Mouse (Mus musculus) heart, adult 2 months (tissue): Measurements from ENCODE around the gene Arhgef28. TPM values are rescaled to one million over a fixed set of nuclear protein-coding genes. Genes with fewer than 3 reads are reported as not detected.

Experiments
- DNase-seq, 2 experiments: peaks; one replicate each; pipeline ENCODE4 v3.0.0; 2021
- H3K27ac ChIP-seq: fragments of 200-600 bp; 2 replicates; pipeline ENCODE4 v1.8.1; 2022
- H3K27me3 ChIP-seq: fragments of 200-500 bp; 2 replicates; pipeline ENCODE4 v1.6.1; 2012; ENCODE audit warnings: mild to moderate bottlenecking, low read length, inconsistent platforms, mixed read lengths; ENCODE audit not compliant: control insufficient read depth, insufficient read depth
- H3K36me3 ChIP-seq: fragments of 200-500 bp; 2 replicates; pipeline ENCODE4 v1.6.1; 2012; ENCODE audit warnings: low read length, inconsistent platforms; ENCODE audit not compliant: control insufficient read depth, insufficient read depth
- H3K4me1 ChIP-seq: fragments of 200-500 bp; 2 replicates; pipeline ENCODE4 v1.6.1; 2011; ENCODE audit warnings: low read length; ENCODE audit not compliant: control insufficient read depth, insufficient read depth
- H3K4me3 ChIP-seq: fragments of 200-600 bp; 2 replicates; pipeline ENCODE4 v1.8.1; 2022
- H3K79me2 ChIP-seq: fragments of 200-500 bp; replicated peaks from 2 replicates; pipeline ENCODE4 v1.6.1; 2012; ENCODE audit warnings: mild to moderate bottlenecking, inconsistent platforms, low read length, moderate library complexity, mixed read lengths; ENCODE audit not compliant: control insufficient read depth, insufficient read depth
- H3K9ac ChIP-seq: fragments of 200-500 bp; 2 replicates; pipeline ENCODE4 v1.6.1; 2012; ENCODE audit warnings: low read depth, mild to moderate bottlenecking, control low read depth, inconsistent platforms, low read length, mixed read lengths
- CTCF ChIP-seq: fragments of 200-600 bp; IDR thresholded peaks from 2 replicates; pipeline ENCODE4 v1.8.1; 2022; ENCODE audit warnings: antibody characterized with exemption, mild to moderate bottlenecking, moderate library complexity
- EP300 ChIP-seq: fragments of 200-500 bp; IDR thresholded peaks from 2 replicates; pipeline ENCODE4 v1.6.1; 2011; ENCODE audit warnings: low read depth, low read length, control low read depth; ENCODE audit not compliant: insufficient read depth
- POLR2A ChIP-seq: fragments of 200-500 bp; IDR thresholded peaks from 2 replicates; pipeline ENCODE4 v1.6.1; 2011; ENCODE audit warnings: mild to moderate bottlenecking, low read depth, low read length, control low read depth; ENCODE audit not compliant: insufficient read depth
- WGBS: fragments of 180-500 bp; shearing (Covaris S2); methylation state at CpG from one replicate; pipeline ENCODE4 v1.1.7; 2018; 5-methylcytosine and 5-hydroxymethylcytosine counted together
- intact Hi-C: fragments of 180-260 bp; cut with DNase I; formaldehyde crosslinking; loops from one replicate; pipeline ENCODE4 v1.15.1; 2025
- polyA plus RNA-seq: library from polyadenylated mRNA; depleted of rRNA; stranded (reverse); fragments of >200 nt; gene quantifications from 2 replicates; pipeline ENCODE4 v1.2.3, GENCODE M21; 2012
- total RNA-seq, 2 experiments: library from RNA; stranded (reverse); gene quantifications; 2 replicates each; pipeline ENCODE4 v1.2.3; 2021

Arhgef28 gene
- total and polyA plus RNA-seq, 3 experiments = 2.4 to 5.2 (median 4.6) TPM

DNA sequence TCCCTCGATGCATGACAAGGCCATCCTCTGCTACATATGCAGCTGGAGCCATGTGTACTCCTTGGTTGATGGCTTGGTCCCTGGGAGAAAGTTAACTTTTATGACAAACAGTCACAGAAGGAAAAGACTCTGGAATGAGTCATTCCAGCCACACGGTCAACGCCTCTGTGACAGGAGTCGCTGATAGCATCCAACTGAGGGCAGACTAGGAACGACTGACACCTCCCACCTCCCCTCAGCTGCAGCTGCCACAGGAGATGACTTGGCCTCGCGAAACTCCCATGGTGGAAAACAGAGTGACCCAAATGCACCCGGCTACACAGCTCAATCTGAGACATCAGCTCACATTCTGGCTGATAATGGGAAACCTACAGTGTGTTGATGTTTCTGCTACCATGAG is 215.3 kb downstream of the Arhgef28 start:
- no peaks in the 10 kb centered on the region; the same call in 1 of the 2 replicates for H3K4me1 ChIP-seq
- no peak for TF ChIP-seq EP300
- TF ChIP-seq CTCF = no peak
- TF ChIP-seq POLR2A = no peak
- no peak overlapping the region for H3K27ac ChIP-seq
- intact Hi-C loops = no loop called here
- no peaks in the 10 kb centered on the region for H3K27me3 ChIP-seq
- no peaks in the 10 kb centered on the region for H3K36me3 ChIP-seq
- H3K4me3 ChIP-seq = no peak overlapping the region
- 23% methylated on average over 8 of the region's 8 CpGs for WGBS
- H3K9ac ChIP-seq = no peak overlapping the region
- H3K79me2 ChIP-seq = no peaks in the 10 kb centered on the region
- no peak for DNase-seq

DNA sequence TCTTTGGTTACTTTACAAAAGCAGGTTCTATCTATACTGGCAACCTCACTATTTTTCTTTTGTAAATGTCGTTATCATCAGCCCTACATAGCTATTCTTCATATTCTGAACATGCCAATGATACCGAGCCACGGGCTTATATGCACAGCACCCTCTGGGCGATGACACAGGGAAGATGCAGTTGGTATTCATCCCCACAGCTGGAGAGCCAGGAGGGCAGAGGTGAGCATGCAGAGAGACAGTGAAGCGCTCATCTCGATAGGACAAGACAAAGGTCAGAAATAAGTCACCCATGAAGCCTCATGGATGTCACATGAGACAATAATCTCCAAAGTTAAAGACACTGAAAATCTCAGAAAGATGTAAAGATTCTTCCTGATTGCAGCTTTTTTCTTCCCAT is 217.4 kb downstream of the Arhgef28 start:
- TF ChIP-seq CTCF (no peak), POLR2A (no peak), EP300 (no peak)
- DNase-seq = no peak
- Histone ChIP-seq H3K27me3 (no peaks in the 10 kb centered on the region), H3K36me3 (no peaks in the 10 kb centered on the region), H3K27ac (no peak overlapping the region), H3K9ac (no peak overlapping the region), H3K79me2 (no peaks in the 10 kb centered on the region), H3K4me3 (no peak overlapping the region), H3K4me1 (no peaks in the 10 kb centered on the region; the same call in 1 of the 2 replicates)
- intact Hi-C loops = no loop called here
- 92% methylated on average over 6 of the region's 6 CpGs for WGBS

DNA sequence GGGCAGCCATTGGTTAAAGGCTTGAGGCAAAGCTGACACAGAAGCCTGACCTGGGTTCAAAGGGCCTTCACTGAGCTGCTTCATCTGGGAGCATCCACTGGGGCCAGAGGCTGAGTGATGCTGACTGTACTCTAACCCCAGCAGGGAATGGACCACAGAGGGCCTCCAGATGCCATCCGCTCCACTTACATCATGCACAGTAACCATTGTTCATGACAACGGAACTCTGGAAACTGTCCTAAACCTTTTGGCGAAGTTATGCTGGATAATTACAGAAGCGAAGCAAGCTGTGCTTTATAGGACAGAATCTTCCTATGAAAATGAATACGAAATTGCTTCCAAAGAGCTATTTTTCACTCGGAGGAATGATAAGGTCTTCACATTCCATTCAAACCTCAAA is 219.5 kb downstream of the Arhgef28 start:
- Histone ChIP-seq H3K4me3 (no peak overlapping the region), H3K4me1 (no peaks in the 10 kb centered on the region; the same call in 1 of the 2 replicates), H3K27ac (no peak overlapping the region), H3K36me3 (no peaks in the 10 kb centered on the region), H3K27me3 (no peaks in the 10 kb centered on the region), H3K79me2 (no peaks in the 10 kb centered on the region), H3K9ac (no peak overlapping the region)
- intact Hi-C loops = no loop called here
- 74% methylated on average over 6 of the region's 6 CpGs for WGBS
- no peak for TF ChIP-seq EP300
- TF ChIP-seq POLR2A = no peak
- no peak for TF ChIP-seq CTCF
- DNase-seq = no peak

DNA sequence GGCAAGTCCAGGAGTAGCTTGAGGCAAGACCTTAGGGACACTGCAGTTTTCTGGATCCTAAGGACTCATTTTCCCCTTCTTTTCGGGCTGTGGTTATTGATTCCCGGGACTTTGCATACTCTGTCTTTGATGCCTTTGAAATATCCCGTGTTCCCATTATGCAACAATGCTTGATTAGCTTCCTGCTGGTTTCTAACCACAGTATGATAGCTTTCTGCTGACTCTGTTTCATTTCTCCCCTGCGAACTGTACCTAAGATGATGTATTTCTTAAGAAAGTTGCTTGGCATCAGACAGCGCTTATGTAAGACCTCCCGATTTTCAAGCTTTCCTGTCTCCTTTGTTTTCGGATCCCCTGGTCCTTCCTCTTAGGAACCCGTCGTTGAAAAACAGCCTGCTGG is 229.1 kb downstream of the Arhgef28 start:
- H3K4me1 ChIP-seq = no peaks in the 10 kb centered on the region
- no peak for DNase-seq
- H3K4me3 ChIP-seq = no peak overlapping the region
- H3K9ac ChIP-seq = no peak overlapping the region
- 74% methylated on average over 9 of the region's 9 CpGs for WGBS
- no peak overlapping the region for H3K27ac ChIP-seq
- H3K36me3 ChIP-seq = no peaks in the 10 kb centered on the region; the same call in 1 of the 2 replicates
- H3K27me3 ChIP-seq = no peaks in the 10 kb centered on the region
- no peaks in the 10 kb centered on the region for H3K79me2 ChIP-seq
- intact Hi-C loops = no loop called here
- TF ChIP-seq EP300 (no peak), POLR2A (no peak), CTCF (no peak)

DNA sequence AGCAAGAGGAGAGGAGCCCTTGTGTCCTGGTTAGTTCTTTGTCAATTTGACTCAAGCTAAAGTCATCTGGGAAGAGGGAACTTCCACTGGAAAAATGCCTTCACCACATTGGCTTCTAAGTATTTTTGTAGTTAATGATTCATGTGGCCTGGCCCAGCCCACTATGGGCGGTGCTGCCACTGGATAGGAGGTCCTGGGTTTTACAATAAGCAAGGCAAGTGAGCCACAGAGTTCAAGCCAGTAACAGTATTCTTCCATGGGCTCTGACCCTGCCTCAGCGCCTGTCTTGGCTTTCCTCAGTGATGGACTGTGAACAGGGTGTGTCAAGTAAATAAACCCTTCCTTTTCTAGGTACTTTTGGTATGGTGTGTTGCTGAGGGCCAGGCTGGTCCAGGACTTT is 229.6 kb downstream of the Arhgef28 start:
- Histone ChIP-seq H3K4me3 (no peak overlapping the region), H3K79me2 (no peaks in the 10 kb centered on the region), H3K36me3 (no peaks in the 10 kb centered on the region; the same call in 1 of the 2 replicates), H3K9ac (no peak overlapping the region), H3K4me1 (no peaks in the 10 kb centered on the region), H3K27me3 (no peaks in the 10 kb centered on the region), H3K27ac (no peak overlapping the region)
- intact Hi-C loops = no loop called here
- 87% methylated on average over 2 of the region's 2 CpGs for WGBS
- no peak for TF ChIP-seq EP300
- TF ChIP-seq POLR2A = no peak
- TF ChIP-seq CTCF = no peak
- DNase-seq = no peak

DNA sequence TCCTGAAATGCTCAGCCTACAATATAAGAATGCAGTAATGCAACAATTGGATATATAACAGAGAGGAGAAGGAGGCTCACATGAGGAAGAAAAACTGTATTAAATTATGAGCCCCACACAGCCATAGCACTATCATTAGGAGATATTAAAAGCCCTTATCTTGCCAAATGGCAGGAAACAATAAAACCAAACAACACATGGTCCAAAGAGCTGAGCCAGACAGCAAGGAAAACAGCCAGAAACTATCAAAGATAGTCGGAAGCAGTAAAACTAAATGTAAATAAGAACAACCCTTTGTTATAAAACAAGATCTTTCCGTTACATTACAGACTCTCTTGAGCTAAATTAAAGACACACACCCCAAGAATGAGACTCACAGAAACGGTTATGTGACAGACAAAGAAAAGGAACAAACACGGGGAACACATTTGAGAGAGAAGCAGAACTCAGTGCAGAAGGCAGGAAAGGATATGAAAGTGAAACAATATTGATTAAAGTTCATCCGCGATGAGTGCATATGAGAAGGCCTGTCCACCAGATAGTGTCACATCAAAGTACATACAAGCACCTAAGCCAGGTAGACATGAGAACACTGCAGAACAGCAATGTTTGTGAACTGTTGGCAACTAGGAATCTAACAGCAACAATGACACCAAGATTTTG is 231.6 kb downstream of the Arhgef28 start:
- H3K79me2 ChIP-seq = no peaks in the 10 kb centered on the region
- no peak overlapping the region for H3K4me3 ChIP-seq
- no peaks in the 10 kb centered on the region for H3K27me3 ChIP-seq
- no peaks in the 10 kb centered on the region; the same call in 1 of the 2 replicates for H3K36me3 ChIP-seq
- no peak for DNase-seq
- TF ChIP-seq CTCF = no peak
- no peak for TF ChIP-seq EP300
- TF ChIP-seq POLR2A = no peak
- H3K4me1 ChIP-seq = no peaks in the 10 kb centered on the region
- 41% methylated on average over 6 of the region's 6 CpGs for WGBS
- H3K27ac ChIP-seq = no peak overlapping the region
- intact Hi-C loops = no loop called here
- no peak overlapping the region for H3K9ac ChIP-seq
